Mouse (Mus musculus) stomach, postnatal 0 days (tissue): ENCODE measurements at regions not wholly inside any gene's neighbourhood (a gene's known extent, or its start where the extent isn't known, plus 50 kb on each side); places are given as distances from the start of the nearest gene placed in this dataset.

Source experiments
- ATAC-seq: fragments of 200-750 bp; cut with Nextera tagmentation; 2 replicates; pipeline ENCODE4 v1.8.0; 2017; ENCODE audit not compliant: low FRiP score, low TSS enrichment
- DNase-seq: peaks from one replicate; pipeline ENCODE4 v3.0.0-alpha.2; 2016; ENCODE audit warnings: low spot score
- H3K27ac ChIP-seq: fragments of 300-500 bp; sonication (generic); replicated peaks from 2 replicates; pipeline ENCODE4 v1.5.1; 2014; ENCODE audit warnings: mild to moderate bottlenecking, control low read depth
- H3K27me3 ChIP-seq: fragments of 300-500 bp; sonication (generic); 2 replicates; pipeline ENCODE4 v1.6.1; 2014; ENCODE audit warnings: low read length; ENCODE audit not compliant: control insufficient read depth, insufficient read depth
- H3K36me3 ChIP-seq: fragments of 300-500 bp; sonication (generic); 2 replicates; pipeline ENCODE4 v1.6.1; 2014; ENCODE audit warnings: low read length, mixed read lengths; ENCODE audit not compliant: control insufficient read depth, insufficient read depth
- H3K4me1 ChIP-seq: fragments of 300-500 bp; sonication (generic); replicated peaks from 2 replicates; pipeline ENCODE4 v1.6.1; 2014; ENCODE audit warnings: antibody characterized with exemption; ENCODE audit not compliant: control insufficient read depth, insufficient read depth
- H3K4me2 ChIP-seq: fragments of 300-500 bp; sonication (generic); replicated peaks from 2 replicates; pipeline ENCODE4 v1.6.1; 2014; ENCODE audit warnings: low read depth, mild to moderate bottlenecking, control low read depth, moderate library complexity
- H3K4me3 ChIP-seq: fragments of 300-500 bp; sonication (generic); 2 replicates; pipeline ENCODE4 v1.5.1; 2014; ENCODE audit warnings: low read depth, low read length, control low read depth
- H3K9ac ChIP-seq: fragments of 300-500 bp; sonication (generic); 2 replicates; pipeline ENCODE4 v1.6.1; 2014; ENCODE audit warnings: mild to moderate bottlenecking, low read length, control low read depth, mixed read lengths
- H3K9me3 ChIP-seq: fragments of 300-500 bp; sonication (generic); 2 replicates; pipeline ENCODE4 v1.6.1; 2016; ENCODE audit warnings: low read length; ENCODE audit not compliant: control insufficient read depth
- CTCF ChIP-seq: IDR thresholded peaks from 2 replicates; pipeline ENCODE4 v1.5.1; 2016; ENCODE audit warnings: antibody characterized with exemption, low read depth, mild to moderate bottlenecking, moderate library complexity
- EP300 ChIP-seq: optimal IDR thresholded peaks from 2 replicates; pipeline ENCODE3; 2016; ENCODE audit warnings: antibody characterized with exemption
- WGBS: fragments of 180-500 bp; shearing (Covaris S2); extraction: QIAGEN DNeasy Blood & Tissue Kit; methylation state at CpG from one replicate; pipeline ENCODE4 v1.1.7; 2014; 5-methylcytosine and 5-hydroxymethylcytosine counted together

DNA sequence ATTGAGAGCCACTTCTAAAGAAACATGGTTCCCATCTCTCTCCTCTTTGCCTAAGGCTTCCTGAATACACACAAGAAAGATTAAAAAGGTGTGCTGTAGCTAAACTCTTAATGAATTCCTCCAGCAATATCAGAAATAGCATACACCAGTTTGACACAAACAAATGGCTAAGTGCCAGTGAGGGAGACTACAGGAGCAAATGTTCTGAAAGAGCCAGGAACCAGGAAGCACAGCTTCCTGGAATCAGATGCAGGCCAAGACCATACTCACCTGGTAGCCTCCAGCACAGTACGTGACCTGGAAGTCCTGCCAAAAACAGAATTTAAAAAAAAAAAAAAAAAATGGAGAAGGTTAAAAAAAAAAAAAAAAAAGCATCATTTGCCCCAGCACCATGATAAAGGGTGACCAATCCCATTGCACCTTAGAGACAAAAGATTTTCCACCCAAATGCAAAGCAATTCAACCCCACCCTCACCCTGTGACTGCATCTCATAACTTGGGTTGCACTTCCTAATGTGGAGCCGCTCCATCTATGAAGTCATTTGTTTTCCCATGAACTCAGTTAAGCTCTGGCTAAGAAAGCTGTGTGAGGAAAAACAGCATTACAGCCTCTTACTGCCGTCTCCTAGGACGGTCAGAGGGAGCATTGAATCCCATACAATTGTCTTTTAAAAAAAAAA is 149.3 kb upstream of the Nt5e start:
- Histone ChIP-seq H3K27me3 (no peaks in the 10 kb centered on the region), H3K27ac (no peak overlapping the region), H3K9ac (no peak overlapping the region), H3K4me2 (no peak overlapping the region), H3K4me1 (no peaks in the 10 kb centered on the region), H3K4me3 (no peak overlapping the region), H3K9me3 (no peaks in the 10 kb centered on the region), H3K36me3 (no peaks in the 10 kb centered on the region)
- no peak for TF ChIP-seq CTCF
- ATAC-seq, result no peak
- 46% methylated on average over 4 of the region's 4 CpGs for WGBS
- DNase-seq, result no peak

DNA sequence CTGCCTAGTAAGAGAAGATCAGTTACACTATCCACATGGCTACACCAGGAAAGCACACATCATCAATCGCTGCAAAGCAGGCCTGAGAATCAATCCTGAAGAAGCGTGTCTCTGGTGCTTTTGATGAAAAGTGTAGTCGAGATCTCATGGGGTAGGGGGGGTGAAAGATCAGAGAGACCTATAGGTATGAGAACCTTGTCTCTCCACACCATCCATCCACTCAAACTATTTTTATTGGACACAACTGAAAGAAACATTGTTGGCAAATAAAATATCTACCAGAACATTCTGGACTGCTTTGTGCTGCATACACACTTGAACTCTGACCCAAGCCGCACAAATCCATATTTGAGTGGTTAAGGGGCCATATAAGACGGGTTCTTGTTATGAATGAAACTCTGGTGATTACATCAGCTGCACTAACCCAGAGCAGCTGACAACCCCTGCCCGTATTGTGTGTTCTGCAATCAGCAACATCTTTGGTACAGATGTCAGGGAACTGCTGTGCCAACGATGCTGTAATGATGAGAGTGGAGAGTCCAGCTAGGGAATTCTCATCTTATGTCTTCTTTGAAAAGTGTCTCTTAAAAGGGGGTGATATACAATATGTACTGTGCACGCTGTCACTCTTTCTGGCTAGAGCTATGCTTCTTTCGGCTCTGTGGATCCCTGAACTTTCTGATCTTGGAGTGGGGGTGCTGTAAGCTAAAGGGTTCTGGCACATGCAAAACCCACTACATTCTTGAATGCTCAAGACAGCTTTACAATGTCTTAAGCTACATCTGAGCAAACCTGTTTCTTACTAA is 145.6 kb upstream of the Nt5e start:
- ATAC-seq, result no peak
- no peak overlapping the region for H3K9ac ChIP-seq
- H3K4me1 ChIP-seq, result no peaks in the 10 kb centered on the region
- TF ChIP-seq CTCF (no peak), EP300 (no peak)
- 65% methylated on average over 9 of the region's 9 CpGs for WGBS
- H3K36me3 ChIP-seq, result no peaks in the 10 kb centered on the region
- no peak overlapping the region for H3K4me3 ChIP-seq
- no peaks in the 10 kb centered on the region for H3K27me3 ChIP-seq
- DNase-seq, result no peak
- H3K4me2 ChIP-seq, result no peak overlapping the region
- no peaks in the 10 kb centered on the region for H3K9me3 ChIP-seq
- H3K27ac ChIP-seq, result no peak overlapping the region

DNA sequence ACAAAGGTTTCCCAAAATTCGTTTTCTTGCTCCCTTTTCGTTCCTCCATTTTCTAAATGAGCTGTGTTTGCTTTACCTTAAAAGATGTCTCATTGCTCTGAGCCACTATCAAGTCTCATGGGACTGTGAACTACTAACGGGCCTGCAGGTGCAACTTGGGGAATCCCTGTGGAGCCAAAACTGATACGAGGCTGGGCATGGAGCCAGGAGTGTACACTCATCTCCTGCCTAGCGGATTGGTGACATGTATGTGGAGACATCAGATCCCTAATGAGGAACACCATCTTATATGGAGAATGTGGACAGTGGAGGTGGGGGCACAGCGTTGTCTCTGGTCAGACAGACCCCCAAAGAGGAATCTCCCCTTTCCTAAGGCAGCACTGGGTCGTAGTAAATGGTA is 119.6 kb upstream of the Nt5e start:
- H3K9ac ChIP-seq, result no peak overlapping the region
- ATAC-seq, result no peak
- no peak overlapping the region for H3K27ac ChIP-seq
- 71% methylated on average over 7 of the region's 7 CpGs for WGBS
- no peak for DNase-seq
- no peaks in the 10 kb centered on the region for H3K9me3 ChIP-seq
- H3K36me3 ChIP-seq, result no peaks in the 10 kb centered on the region
- no peaks in the 10 kb centered on the region for H3K4me1 ChIP-seq
- H3K4me3 ChIP-seq, result no peak overlapping the region
- TF ChIP-seq EP300 (no peak), CTCF (no peak)
- H3K27me3 ChIP-seq, result no peaks in the 10 kb centered on the region
- no peak overlapping the region for H3K4me2 ChIP-seq

DNA sequence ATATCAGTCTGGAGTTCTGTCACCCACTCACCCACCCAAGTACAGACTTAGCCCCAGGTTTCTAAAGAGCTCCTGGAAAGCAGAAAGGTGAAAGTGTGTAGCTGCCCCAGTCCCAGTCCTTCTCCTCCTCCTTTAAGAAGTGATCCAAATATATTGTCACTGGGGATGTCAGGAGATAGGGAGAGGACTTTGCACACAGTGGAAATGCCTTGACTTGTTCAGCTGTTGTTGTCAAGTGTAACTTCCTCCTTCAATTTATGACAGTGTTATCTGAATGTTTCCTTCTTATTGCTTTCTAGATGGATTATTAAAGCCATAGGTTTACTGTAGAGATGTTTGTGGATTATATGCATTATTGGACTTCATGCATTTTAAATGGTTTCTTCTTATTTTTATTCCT is 119.0 kb upstream of the Nt5e start:
- no peak overlapping the region for H3K4me3 ChIP-seq
- no peak overlapping the region for H3K27ac ChIP-seq
- ATAC-seq, result no peak

DNA sequence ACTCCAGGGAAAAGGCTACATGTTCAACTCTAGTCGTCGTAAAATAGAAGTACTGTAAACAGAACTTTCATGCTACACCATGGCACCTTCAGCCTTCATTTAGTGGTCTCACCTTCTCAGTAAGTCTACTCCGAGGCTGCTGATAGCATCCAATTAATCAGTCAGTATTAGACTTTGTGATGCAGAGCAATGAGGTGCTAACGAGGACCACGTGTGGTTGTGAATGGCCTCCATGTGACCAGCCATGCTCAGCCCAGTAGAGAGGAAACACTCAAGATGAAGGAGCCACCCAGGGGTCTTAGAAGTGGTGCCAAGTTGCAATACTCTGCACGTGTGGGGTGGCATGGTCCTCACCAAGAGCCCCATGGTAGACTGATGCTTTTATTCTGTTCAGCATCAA is 112.2 kb upstream of the Nt5e start:
- Histone ChIP-seq H3K9ac (no peak overlapping the region), H3K36me3 (no peaks in the 10 kb centered on the region), H3K27me3 (no peaks in the 10 kb centered on the region), H3K4me1 (no peaks in the 10 kb centered on the region), H3K27ac (no peak overlapping the region), H3K9me3 (no peaks in the 10 kb centered on the region), H3K4me3 (no peak overlapping the region), H3K4me2 (no peak overlapping the region)
- 57% methylated on average over 6 of the region's 6 CpGs for WGBS
- DNase-seq (no peak), ATAC-seq (no peak)
- no peak for TF ChIP-seq CTCF
- TF ChIP-seq EP300, result no peak

More for the DNA sequence above, 119.0 kb upstream of the Nt5e start:
- TF ChIP-seq CTCF (no peak), EP300 (no peak)
- Histone ChIP-seq H3K9ac (no peak overlapping the region), H3K27me3 (no peaks in the 10 kb centered on the region), H3K9me3 (no peaks in the 10 kb centered on the region), H3K4me1 (no peaks in the 10 kb centered on the region), H3K4me2 (no peak overlapping the region), H3K36me3 (no peaks in the 10 kb centered on the region)
- no peak for DNase-seq

DNA sequence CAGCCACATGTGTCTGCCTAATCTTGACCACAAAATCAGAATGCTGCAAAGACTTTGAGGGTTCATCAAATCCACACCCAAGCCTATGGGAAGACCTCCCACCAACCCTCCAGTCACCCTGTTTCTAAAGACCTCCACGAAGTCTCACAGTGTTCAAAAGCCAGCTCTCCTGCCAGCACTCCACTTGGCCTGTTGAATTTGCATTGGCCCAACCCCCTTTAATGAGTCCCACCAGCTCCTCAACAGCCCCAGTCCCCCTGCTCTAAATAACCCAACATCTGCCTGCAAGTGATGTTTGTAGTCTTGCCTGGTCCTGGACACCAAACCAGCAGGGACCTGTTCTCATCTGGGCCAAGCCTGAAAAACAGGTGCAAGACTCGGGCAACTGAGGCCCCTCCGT is 106.6 kb upstream of the Nt5e start:
- H3K9me3 ChIP-seq, result no peaks in the 10 kb centered on the region
- no peak for DNase-seq
- WGBS, result 77% methylated on average over 3 of the region's 3 CpGs
- H3K36me3 ChIP-seq, result no peaks in the 10 kb centered on the region
- ATAC-seq, result no peak
- no peak overlapping the region for H3K27ac ChIP-seq
- no peak overlapping the region for H3K4me3 ChIP-seq
- no peak overlapping the region for H3K9ac ChIP-seq
- no peaks in the 10 kb centered on the region for H3K27me3 ChIP-seq
- no peak overlapping the region for H3K4me2 ChIP-seq
- no peaks in the 10 kb centered on the region for H3K4me1 ChIP-seq
- no peak for TF ChIP-seq EP300
- TF ChIP-seq CTCF, result no peak
